Mouse (Mus musculus) C2C12 (cell line): ENCODE measurements around the gene Kif21b.

Experiments
- CTCF ChIP-seq: IDR thresholded peaks from one replicate; pipeline ENCODE4 v1.5.1; 2011; ENCODE audit not compliant: control insufficient read depth, insufficient read depth, insufficient read length
- MAX ChIP-seq: IDR thresholded peaks from one replicate; pipeline ENCODE4 v1.6.1; 2011; ENCODE audit warnings: mild to moderate bottlenecking, control low read depth
- MYOD1 ChIP-seq: IDR thresholded peaks from one replicate; pipeline ENCODE4 v1.6.1; 2011; ENCODE audit warnings: low read depth; ENCODE audit not compliant: control insufficient read depth, insufficient read length
- MYOG ChIP-seq: IDR thresholded peaks from one replicate; pipeline ENCODE4 v1.6.1; 2011; ENCODE audit not compliant: control insufficient read depth, insufficient read length; ENCODE audit errors: extremely low read depth
- USF1 ChIP-seq: IDR thresholded peaks from one replicate; pipeline ENCODE4 v1.6.1; 2011; ENCODE audit warnings: low read depth, mild to moderate bottlenecking, control low read depth, moderate library complexity

GRCm38 (mm10) chr1:136104741-136105140 lies 26.4 kb upstream of the Kif21b start:
- no peak for TF ChIP-seq CTCF
- TF ChIP-seq USF1, result no peak
- no peak for TF ChIP-seq MYOG
- TF ChIP-seq MAX, result no peak
- TF ChIP-seq MYOD1, result no peak
